Mouse (Mus musculus): ENCODE measurements at regions not wholly inside any gene's neighbourhood (a gene's known extent, or its start where the extent isn't known, plus 50 kb on each side); places are given as distances from the start of the nearest gene placed in this dataset.

DNA sequence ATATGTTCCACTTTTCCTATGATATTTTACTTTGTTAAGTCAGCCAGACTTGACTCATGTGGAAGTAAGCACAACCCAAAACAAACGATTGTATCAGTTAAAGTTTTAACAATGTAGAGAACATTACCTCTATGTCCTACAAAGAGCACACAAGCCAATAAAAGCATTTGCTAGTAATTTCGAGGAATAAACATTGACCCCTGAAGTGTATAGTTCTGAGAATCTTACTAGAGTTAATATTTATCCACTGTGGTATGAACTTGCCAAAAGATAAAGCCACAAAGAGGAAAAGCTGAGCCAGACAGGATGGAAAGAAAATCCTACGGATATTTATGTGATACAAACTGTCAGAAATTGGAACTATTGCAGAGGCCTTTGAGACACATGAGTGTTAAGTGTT is 161.5 kb upstream of the Mbnl1 start:
- DNase-seq = no peak

DNA sequence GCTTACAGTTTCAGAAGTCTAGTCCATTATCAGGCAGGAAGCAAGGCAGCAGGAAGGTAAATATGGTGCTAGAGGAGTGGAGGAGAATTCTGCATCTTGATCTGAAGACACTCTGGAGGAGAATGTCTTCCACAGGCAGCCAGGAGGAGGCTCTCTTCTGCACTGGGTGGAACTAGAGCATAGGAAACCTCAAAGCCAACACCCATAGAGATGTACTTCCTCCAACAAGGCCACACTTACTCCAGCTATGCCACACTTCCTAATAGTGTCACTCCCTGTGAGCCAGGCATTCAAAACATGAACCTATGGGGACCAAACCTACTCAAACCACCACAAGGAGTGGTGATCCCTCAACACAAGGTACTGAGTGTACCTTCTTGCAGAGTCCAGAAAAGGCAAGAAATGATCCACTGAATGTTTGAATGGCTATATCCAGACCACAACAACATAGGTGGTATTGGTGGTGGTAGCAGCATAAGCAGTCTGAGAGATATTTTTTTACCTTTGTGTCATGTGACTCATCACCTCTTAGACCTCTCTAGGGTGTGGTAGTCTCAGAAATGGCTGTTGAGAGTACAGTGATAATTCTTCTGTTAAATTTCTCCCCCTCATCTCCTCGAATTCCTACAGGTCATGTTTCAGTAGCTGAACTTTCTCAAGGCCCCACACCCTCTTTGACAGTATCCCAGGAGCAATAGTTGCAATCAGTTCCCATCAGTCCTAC is 152.3 kb upstream of the Mbnl1 start:
- DNase-seq = no peak

DNA sequence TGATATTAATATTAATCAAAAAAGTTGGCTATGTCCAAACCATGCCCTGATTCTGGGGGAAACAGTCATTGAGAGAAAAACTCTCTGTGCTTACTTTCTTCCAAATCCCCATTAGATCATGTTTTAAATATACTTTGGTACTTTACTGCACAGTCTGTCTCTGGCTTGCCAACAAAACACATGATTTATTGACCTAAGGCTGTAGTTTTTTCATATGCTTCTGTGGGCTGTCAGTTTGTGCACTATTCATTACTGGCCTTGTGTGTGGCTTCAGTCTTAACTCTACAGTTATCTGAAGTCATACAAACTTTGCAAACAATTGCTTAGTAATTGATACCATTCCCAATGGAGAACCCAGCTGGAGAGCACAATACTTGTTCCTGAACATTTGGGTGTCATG is 149.1 kb upstream of the Mbnl1 start:
- DNase-seq = no peak

DNA sequence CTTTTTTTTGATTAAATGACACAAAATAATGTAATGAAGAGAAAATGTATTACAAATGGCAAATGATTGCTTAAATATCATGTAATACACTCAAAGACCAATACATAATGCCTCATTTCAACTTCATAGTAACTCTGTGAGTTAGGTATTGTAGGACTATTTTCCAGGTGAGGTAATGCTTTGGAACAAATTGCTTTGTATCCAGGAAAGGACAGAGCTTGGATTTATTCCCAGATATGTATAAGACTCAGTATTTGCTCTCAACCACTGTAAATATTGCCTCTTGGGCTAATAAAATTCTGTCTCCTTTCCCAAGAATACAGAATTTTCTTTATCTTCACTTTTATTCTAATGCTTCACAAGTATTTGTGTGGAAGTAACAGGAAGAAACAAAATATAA is 148.2 kb upstream of the Mbnl1 start:
- no peak for DNase-seq

DNA sequence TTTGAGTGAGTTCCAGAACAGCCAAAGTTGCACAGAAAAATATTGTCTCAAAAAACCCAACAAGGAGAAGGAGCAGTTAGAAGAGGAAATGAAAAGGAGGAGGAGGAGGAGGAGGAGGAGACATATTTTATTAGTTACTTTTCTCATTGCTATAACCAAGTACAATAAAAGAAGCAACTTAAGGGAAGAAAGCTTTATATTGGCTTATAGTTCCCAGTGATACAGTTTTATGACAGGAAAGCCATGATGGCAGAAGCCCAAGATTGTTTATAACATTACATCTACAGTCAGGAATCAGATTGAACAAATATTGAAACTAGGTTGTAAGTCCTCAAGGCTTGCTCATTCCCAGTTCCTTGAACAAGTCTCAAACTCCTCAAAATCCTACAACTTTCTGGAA is 147.7 kb upstream of the Mbnl1 start:
- DNase-seq = no peak

GRCm38 (mm10) chr3:60332460-60332859 is 140.2 kb upstream of the Mbnl1 start:
- no peak for DNase-seq

GRCm38 (mm10) chr3:60333669-60334068 is 139.0 kb upstream of the Mbnl1 start:
- no peak for DNase-seq

GRCm38 (mm10) chr3:60334133-60334532 is 138.5 kb upstream of the Mbnl1 start:
- DNase-seq = no peak

- DNase-seq = no peak
Measured at GRCm38 (mm10) chr3:60346390-60346789, 126.2 kb upstream of the Mbnl1 start.

DNA sequence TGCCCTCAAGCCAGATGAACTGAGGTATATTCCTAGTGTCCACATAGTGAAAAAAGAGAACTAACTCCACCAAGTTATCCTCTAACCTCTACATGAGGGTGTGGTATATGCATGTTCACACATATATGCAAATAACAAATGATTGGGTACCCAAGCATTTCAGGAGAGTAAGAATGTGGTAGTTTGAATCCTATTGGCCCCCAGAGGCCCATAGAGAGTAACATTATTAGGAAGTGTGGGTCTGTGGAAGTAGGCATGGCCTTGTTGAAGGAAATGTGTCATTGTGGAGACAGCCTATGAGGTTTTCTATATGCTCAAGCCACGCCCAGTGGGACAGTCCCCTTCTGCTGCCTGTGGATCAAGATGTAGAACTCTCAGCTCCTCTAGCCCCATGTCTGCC is 125.6 kb upstream of the Mbnl1 start:
- DNase-seq = no peak

DNA sequence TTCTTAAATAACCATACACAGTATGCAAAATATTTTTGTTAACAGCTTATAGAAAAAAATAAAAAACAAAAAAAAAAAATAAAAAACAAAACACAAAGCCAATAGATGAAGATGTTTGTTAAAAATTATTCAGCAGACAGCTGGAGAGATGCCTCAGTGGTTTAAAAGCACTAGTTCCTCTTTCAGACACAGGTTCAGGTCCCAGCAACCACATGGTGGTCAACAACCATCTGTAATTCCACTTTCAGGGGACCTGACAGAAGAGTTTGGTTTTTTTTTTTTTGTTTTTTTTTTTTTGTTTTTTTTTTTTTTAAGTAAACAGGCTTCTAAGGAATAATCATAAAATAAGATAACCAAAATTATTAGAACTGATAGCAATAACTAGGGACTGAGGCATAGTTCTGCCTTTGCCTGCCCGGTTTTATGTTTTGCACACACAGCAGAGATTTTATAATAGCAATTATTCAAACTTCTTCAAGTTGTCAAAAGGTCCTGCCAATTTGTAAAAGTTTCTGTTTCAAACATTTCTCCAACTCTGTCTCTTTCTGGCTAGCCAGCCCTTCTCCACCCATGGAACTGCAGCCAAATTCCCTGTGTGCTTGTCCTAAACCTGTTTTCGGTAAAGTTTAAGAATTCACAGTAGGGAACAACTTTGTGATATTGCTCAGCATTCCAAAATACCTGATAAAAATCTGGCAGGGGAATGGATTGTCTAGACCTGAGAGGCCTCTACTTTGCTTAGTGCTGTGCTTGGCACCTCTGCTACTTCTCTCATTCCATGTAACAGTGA is 101.3 kb upstream of the Mbnl1 start:
- no peak for DNase-seq

DNA sequence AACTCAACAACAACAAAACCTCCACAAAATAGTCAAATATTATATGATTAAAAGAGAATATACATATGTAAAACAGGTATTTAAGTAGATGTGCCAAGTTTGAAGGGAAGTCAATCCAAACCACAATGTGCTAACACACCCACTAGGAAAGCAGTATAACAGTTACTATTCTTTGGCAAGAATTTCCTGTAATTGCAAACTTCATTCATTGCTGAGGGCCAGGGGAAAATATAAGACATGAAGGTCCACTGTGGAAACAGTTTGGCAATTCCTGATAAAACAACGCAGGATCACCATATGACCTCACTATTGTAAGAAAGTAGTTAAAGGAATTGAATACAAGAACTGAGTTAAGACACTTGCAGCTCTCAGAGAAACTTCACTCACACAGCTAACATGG is 99.0 kb upstream of the Mbnl1 start:
- no peak for DNase-seq

DNA sequence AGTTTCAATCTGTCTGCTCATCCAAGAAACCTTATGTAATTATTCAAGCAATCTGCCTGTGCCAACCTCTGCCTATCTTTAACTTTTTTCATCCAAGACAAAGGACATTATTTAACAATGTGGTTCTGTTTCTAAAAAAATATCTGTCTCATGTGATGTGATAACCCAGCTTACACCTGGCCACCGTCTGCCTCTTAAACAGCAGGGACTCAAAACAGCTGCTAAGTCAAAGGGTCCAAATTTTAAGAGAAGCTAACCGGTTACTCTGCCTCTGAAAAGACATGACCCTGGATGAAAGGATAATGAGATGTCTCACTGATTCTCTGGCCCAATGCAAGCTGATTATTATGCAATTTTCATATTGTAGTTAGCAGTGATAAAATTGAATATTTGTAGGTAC is 84.0 kb upstream of the Mbnl1 start:
- no peak for DNase-seq

DNA sequence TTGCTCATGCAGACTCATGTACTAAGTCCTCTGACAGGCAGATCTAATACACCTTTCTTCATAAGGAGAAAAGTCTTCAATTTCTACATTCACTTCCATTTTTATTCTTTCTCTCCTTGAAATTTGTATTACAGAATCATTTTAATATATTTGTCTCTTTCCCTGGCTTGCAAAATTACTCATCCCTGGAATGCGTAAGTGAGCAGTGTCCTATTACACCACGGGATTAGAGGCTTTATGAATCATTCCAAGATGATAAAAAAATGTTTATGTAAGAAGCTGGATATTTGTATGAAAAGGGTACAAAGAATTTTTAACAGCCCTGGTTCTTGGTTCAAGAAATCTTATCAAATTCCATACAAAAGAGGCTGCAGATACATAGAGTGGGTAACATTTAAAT is 83.6 kb upstream of the Mbnl1 start:
- no peak for DNase-seq

GRCm38 (mm10) chr3:60395299-60395698 is 77.3 kb upstream of the Mbnl1 start:
- DNase-seq = no peak

- no peak for DNase-seq
Measured at GRCm38 (mm10) chr3:60396971-60397370, 75.7 kb upstream of the Mbnl1 start.

DNA sequence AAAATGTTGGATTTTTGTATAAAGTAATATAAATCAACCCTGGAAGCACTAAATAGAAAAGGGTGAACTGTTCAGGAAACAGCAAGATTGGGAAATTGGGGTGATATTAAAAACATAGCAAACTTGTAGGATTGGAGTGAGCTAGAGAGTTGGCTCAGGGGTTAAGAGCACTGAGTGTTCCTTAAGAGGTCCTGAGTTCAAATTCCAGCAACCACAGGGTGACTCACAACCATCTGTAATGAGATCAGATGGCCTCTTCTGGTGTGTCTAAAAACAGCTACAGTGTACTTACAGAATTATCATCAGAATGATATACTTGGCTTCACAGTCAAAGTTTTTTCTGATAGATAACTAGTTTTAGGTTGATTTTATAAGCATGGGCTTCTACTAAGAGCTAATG is 73.8 kb upstream of the Mbnl1 start:
- DNase-seq = no peak

GRCm38 (mm10) chr3:60402251-60402830 is 70.3 kb upstream of the Mbnl1 start:
- no peak for DNase-seq

DNA sequence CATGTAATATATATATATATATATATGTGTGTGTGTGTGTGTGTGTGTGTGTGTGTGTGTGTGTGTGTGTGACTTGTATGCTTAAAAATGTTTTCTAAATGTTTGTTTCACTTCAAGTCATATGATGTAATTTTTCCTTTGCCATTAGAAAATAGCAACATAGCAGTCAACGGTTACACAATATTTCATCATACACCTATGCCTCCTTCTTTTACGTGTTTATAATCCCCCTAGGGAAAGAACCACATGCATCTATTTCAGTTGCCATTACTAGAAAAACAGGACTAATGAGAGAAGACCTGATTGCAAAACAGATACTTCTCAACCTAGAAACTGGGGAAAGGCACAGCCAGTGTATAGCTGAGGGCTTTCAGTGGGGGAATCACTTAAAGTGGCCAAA is 65.2 kb upstream of the Mbnl1 start:
- DNase-seq = no peak

DNA sequence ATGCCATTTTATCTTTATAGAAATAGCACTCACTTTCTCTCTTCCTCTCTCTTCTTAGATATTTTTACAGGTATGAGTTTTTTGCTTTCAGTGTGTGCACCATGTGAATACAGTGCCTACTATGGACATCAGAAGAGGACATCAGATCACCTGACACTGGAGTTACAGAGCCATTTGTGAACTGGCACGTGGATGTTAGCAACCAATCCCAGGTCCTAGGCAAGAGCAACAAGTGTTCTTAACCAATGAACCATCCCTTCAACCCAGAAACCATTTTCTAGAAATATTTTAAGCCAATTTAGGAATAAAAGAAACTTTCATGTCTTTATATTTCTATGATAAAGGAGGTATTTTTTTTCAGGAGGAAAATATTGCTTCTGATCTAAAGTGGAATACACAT is 64.7 kb upstream of the Mbnl1 start:
- DNase-seq = no peak

DNA sequence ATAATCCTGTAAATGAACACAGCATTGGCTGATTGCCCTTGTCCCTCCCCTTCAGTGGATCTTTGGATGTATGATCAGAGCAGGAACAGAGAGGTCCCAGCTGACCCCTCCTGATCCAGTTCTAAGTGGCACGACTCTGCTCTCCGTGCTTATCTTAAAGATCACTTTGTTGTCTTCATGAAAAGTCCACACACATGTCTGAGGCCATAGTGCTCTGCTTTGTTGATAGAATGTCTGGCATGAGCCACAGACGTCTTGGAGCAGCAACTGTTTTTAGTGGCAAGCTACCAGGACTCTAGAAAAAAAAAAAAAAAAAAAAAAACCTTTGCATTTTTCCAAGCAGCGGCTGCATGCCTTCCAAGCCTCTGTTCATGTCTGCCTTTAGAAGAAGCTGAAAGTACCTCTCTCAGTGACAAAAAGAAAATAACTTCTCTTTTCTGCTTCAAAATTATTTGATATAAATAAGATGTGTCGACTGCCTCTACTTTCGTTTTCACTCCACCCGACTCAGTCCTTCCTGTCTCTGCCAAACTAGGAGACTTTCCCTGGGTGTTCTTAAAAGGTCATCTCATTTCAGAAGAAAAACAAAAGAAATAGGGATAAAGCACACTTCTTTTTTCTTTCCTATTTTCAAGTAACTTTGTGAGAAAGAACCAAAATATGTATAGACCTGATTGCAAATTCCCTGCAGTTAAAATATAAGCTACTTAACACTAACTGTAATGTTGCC is 63.9 kb upstream of the Mbnl1 start:
- peak; percentile 30 for DNase-seq

- peak; percentile 9 for DNase-seq
Measured at GRCm38 (mm10) chr3:60409283-60409633, 63.4 kb upstream of the Mbnl1 start.

- DNase-seq = no peak
Measured at GRCm38 (mm10) chr3:60411746-60412145, 60.9 kb upstream of the Mbnl1 start.

Data from heart, postnatal 4 days (tissue).